Mouse (Mus musculus) intestine, postnatal 0 days (tissue): ENCODE results near the gene Il1a. TPM values are rescaled to one million over a fixed set of nuclear protein-coding genes. Genes with fewer than 3 reads are reported as not detected.

ENCODE experiments used
- ATAC-seq: fragments of 200-750 bp; cut with Nextera tagmentation; 2 replicates; pipeline ENCODE4 v1.8.0; 2017; ENCODE audit warnings: mild to moderate bottlenecking, moderate TSS enrichment, moderate library complexity
- H3K27ac ChIP-seq: fragments of 300-500 bp; sonication (generic); 2 replicates; pipeline ENCODE4 v1.5.1; 2014; ENCODE audit warnings: mild to moderate bottlenecking, low read depth, low read length, moderate library complexity
- H3K27me3 ChIP-seq: fragments of 300-500 bp; sonication (generic); replicated peaks from 2 replicates; pipeline ENCODE4 v1.6.1; 2014; ENCODE audit warnings: low read length, mixed read lengths; ENCODE audit not compliant: control insufficient read depth, insufficient read depth
- H3K36me3 ChIP-seq: fragments of 300-500 bp; sonication (generic); 2 replicates; pipeline ENCODE4 v1.6.1; 2014; ENCODE audit warnings: mild to moderate bottlenecking, moderate library complexity; ENCODE audit not compliant: control insufficient read depth, insufficient read depth
- H3K4me1 ChIP-seq: fragments of 300-500 bp; sonication (generic); replicated peaks from 2 replicates; pipeline ENCODE4 v1.6.1; 2014; ENCODE audit warnings: antibody characterized with exemption, low read length, mixed read lengths; ENCODE audit not compliant: control insufficient read depth, insufficient read depth
- H3K4me2 ChIP-seq: fragments of 300-500 bp; sonication (generic); replicated peaks from 2 replicates; pipeline ENCODE4 v1.6.1; 2014; ENCODE audit warnings: low read depth, mild to moderate bottlenecking, moderate library complexity
- H3K4me3 ChIP-seq: fragments of 300-500 bp; sonication (generic); 2 replicates; pipeline ENCODE4 v1.5.1; 2014; ENCODE audit warnings: low read depth, low read length
- H3K9ac ChIP-seq: fragments of 300-500 bp; sonication (generic); 2 replicates; pipeline ENCODE4 v1.6.1; 2014; ENCODE audit warnings: mild to moderate bottlenecking, low read depth, low read length
- H3K9me3 ChIP-seq: fragments of 300-500 bp; sonication (generic); 2 replicates; pipeline ENCODE4 v1.6.1; 2016; ENCODE audit warnings: mixed run types; ENCODE audit not compliant: control insufficient read depth
- CTCF ChIP-seq: sonication (generic); IDR thresholded peaks from 2 replicates; pipeline ENCODE4 v1.5.1; 2016; ENCODE audit warnings: low read depth, mild to moderate bottlenecking, control low read depth, antibody characterized with exemption, moderate library complexity
- WGBS: fragments of 180-500 bp; shearing (Covaris S2); extraction: QIAGEN DNeasy Blood & Tissue Kit; methylation state at CpG from one replicate; pipeline ENCODE4 v1.1.7; 2014; 5-methylcytosine and 5-hydroxymethylcytosine counted together
- polyA plus RNA-seq: library from polyadenylated mRNA; unstranded; fragments of >200 nt; fragmentation: Nextera tagmentation; extraction: Ambion mirVana; gene quantifications from 2 replicates; pipeline ENCODE4 v1.2.1, GENCODE M21; 2015

Gene Il1a
- polyA plus RNA-seq, 1 experiment from 2014 or later = 10.2 TPM

DNA sequence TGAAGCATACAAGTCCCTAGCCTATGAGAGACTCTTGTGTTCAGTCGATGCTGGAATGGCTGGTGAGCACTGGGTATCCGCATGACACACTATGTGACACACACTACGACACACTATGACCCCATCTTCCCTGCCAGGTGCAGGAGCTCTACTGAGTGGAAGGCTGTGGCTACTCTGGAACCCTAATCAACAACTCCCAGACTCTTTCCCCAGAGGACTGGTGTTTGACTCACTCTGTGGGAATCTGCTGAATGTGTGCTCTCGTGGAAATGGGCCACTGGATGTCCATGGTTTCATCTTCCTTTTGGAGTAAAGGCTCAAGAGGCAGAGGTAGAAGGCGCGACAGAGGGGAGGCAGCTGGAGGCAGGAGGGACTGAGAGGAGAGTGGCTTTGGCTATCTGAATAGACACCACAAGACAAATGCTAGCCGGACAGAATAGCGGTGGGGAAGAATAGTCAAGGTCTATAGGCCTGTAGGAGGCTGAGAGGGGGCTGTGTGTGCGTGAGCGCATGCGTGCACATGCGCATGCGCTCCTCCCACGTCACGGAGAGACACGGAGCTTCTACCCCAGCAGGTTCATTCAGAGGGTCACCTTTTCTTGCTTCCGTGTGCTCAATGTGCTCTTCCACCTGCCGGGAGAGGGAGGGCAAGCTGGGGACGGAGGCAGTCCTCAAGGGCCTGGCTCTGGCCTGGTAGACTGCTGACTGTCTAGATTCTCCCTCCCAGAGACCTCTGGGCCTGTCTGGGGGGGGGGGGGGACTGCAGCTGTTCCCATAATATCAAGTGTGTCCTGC, 56.7 kb downstream of the Il1a start:
- no peak for TF ChIP-seq CTCF
- no peak overlapping the region for H3K27ac ChIP-seq

More for the DNA sequence above, 56.7 kb downstream of the Il1a start:
- Histone ChIP-seq H3K4me3 (no peak overlapping the region), H3K27me3 (0 out of 2 replicates have a peak, but pooled peaks cover 3% of the 10 kb centered on the region), H3K4me2 (no peak overlapping the region), H3K4me1 (no peaks in the 10 kb centered on the region), H3K36me3 (no peaks in the 10 kb centered on the region), H3K9me3 (no peaks in the 10 kb centered on the region), H3K9ac (no peak overlapping the region)
- WGBS = 79% methylated on average over 19 of the region's 19 CpGs
- ATAC-seq = no peak

Other genes with a start within 250 kb of the Il1a start
- 3.4 and 3.5 TPM in 2 replicates for gene Ttl, start 244.0 kb downstream of the Il1a start, polyA plus RNA-seq
- 5.3 and 6.0 TPM in 2 replicates for gene Polr1b, start 209.0 kb downstream of the Il1a start, polyA plus RNA-seq
- 17.6 and 19.0 TPM in 2 replicates for gene Chchd5, start 180.3 kb downstream of the Il1a start, polyA plus RNA-seq
- 14.4 and 16.0 TPM in 2 replicates for gene Slc20a1, start 111.2 kb downstream of the Il1a start, polyA plus RNA-seq
- 9.2 and 11.0 TPM in 2 replicates for gene Ckap2l, start 12.8 kb downstream of the Il1a start, polyA plus RNA-seq
- 0.33 and 0.35 TPM in 2 replicates for gene Il1b, start 61.2 kb upstream of the Il1a start, polyA plus RNA-seq
- gene F830045P16Rik, start 226.6 kb upstream of the Il1a start, polyA plus RNA-seq = not detected in 2 replicates